Mouse (Mus musculus) gastrocnemius, postnatal 14 days (tissue): ENCODE results near the gene Bicdl1. TPM values are rescaled to one million over a fixed set of nuclear protein-coding genes. Genes with fewer than 3 reads are reported as not detected.

Source experiments
- DNase-seq: peaks from one replicate; pipeline ENCODE4 v3.0.0; 2021; ENCODE audit warnings: mixed read lengths
- intact Hi-C: fragments of 180-260 bp; cut with DNase I; formaldehyde crosslinking; loops from one replicate; pipeline ENCODE4 v1.15.1; 2025; ENCODE audit warnings: low total_unique reads
- total RNA-seq, 2 experiments: library from RNA; stranded (reverse); gene quantifications; 2 replicates each; pipeline ENCODE4 v1.2.3; 2021

Bicdl1 gene
- total RNA-seq, 2 experiments from 2014 or later = 2.6 to 3.9 TPM

DNA sequence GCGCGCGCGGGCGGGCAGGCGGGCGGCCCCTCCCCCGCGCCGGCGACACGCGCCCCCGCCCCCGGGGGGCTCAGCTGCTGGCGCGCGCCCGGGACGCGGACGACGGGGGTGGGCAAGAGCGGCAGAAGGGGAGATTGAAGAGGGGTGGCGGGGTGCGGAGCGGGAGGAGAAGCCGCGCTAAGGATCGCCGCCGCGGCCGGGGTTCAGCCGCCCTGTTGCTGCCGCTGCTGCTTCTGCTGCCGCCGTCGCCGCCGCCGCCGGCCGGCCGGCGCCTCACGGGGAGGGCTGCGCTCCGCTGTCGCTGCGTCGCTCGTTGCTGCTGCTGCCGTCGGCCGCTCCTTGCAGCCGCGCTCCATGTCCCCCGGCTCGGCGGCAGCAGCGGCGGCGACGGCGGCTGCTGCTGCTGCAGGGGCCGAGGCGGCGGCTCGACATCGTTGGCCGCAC is 333 bp upstream of the Bicdl1 start:
- peak; percentile 5 for DNase-seq
- intact Hi-C loops = loop anchor here (10.0 kb wide), 1 partner anchor 77 kb away; no protein-coding TSS in a partner anchor

DNA sequence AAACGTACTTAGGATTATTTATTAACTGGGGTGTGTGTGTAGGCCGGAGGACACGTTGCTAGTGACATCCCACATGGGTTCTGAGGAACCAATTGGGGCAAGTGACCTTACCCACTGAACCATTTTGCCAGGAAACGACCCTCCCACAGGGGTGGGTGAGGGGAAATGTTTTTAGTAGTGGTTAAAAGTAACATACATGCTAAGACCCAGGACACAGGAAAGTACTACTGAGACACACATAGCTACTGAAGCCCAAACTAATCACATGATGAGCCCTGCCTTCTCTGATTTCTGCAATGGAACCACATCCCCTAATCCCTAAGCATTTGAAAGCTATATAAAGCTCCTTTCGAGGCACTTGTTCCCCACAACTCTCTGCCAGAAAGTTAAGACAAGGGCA is 1.1 kb downstream of the Bicdl1 start:
- intact Hi-C loops = loop anchor here (10.0 kb wide), 1 partner anchor 76 kb away; no protein-coding TSS in a partner anchor
- no peak for DNase-seq

DNA sequence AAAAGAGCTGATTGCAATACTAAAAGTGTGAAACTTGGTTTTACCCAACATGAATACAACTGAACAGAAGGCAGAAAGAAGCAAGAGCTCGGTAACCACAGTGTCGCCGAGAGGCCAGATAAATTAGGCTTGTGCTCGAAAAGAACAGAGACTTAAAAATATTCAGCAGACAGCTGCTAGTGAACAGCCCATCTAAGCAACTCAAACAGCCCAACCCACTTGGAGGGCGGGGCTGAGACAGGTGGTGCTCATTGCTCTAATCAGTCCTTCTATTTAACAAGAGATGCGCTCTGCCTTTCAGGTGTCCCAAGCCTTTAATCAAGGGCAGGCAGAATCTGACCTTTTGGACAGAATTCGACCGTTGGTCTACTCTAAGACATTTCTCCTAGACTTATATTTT is 4.8 kb downstream of the Bicdl1 start:
- intact Hi-C loops = no loop called here

DNA sequence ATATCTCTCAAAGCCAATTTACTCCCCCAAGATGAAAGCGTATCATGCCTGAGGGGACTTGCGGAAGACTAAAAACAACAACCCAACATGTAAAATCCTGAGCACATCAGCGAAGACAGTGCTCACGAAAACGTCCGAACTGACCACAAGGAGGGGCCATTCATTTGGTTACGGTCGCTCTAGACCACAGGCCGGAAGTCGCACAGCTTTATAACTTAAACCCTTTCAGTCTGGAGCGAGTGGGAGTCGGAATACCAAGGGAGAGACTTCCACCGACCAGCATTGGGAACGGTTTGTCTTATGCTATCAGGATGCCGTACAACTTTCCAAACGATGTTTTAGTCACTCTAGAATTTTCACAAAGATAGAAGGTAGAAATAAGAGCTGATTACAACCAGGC is 5.4 kb downstream of the Bicdl1 start:
- intact Hi-C loops = no loop called here
- no peak for DNase-seq

More for the DNA sequence above, 4.8 kb downstream of the Bicdl1 start:
- no peak for DNase-seq

DNA sequence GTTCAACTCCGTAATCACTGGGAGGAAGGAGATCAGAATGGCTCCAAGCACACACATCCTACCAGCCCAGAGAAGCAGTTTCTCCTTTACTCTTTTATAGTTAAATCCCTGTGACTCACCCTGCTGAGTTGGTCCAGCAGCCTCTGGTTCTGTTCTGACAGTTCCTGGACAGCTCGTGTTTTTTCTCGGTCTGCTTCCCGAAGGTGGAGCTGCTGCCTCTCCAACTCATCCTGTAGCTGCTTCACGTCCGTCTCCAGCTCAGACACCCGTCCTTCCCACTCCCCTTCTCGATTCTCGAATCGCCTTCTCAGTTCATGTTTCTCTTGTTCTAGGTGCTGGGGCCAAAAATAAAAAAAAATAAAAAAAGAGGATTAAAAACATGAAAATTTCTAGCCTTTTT is 7.0 kb downstream of the Bicdl1 start:
- intact Hi-C loops = no loop called here

DNA sequence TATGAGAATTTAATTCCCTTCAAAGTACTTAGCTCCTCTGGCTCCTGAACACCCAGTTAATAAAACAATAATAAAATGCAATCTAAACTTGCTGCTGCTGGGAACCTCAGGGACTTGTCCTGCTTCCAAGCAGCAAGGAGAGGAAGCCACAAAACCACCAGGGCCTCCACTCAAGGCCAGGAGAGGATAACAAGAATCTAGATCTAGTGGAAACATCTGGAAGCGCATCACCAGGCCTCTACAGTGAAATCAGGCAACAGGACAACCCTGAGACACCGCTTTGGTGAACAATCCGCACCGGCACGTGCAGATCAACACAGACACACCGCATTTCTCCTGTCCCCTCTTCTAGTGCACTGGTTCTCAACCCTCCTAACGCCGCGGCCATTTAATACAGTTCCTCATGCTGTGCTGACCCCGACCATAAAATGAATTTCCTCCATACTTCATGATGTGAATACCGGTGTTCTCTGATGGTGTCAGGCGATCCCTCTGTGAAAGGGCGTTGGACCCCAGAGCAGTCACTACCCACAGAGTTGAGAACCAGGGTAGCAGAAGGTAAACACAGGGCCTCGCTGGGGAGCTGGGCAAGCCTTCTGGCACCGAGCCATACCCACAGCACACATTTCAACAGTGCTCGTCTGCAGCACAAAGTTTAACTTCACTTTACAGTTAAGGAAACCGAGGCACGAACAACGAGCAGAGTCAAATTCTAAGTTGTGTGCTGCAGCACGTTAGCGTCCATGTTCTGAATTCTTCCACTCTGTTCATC is 9.0 kb downstream of the Bicdl1 start:
- DNase-seq = no peak
- intact Hi-C loops = no loop called here

More for the DNA sequence above, 7.0 kb downstream of the Bicdl1 start:
- no peak for DNase-seq

DNA sequence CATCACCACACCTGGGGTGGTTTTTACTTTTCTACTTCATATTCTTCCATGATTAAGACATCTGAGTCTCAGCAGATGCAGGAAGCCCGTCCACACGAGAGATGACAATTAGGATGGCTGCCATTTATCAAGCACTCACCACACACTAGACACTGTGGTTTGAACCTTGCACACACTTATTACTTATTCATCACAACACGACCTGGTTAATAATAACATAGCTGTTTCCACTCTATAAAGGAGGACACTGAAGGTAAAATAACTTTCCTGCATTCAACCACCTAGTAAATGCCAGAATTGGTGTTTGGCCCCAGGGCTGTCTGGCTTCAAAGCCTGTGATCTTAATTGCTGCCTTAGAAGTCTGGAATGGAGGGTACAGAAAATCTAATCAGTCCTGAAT is 10.7 kb downstream of the Bicdl1 start:
- intact Hi-C loops = no loop called here
- DNase-seq = no peak

DNA sequence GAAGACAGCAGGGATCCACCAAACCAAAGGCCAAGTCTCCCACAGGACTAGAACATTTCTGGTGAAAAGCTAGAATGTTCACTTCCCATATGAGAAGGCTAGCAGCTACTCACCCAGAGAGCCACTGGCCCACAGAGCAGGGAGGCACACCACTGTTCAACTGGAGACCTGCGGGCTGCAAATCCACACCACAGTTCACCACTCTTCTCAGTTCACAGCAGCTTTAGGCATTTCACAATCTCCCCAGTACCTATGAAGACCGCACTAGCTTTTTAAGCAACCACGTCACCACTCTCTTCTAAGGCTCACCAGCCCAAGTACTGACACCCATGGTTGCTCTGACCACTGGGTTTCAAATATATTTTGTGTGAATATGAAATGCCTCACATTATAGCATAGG is 13.7 kb downstream of the Bicdl1 start:
- no peak for DNase-seq
- intact Hi-C loops = no loop called here

DNA sequence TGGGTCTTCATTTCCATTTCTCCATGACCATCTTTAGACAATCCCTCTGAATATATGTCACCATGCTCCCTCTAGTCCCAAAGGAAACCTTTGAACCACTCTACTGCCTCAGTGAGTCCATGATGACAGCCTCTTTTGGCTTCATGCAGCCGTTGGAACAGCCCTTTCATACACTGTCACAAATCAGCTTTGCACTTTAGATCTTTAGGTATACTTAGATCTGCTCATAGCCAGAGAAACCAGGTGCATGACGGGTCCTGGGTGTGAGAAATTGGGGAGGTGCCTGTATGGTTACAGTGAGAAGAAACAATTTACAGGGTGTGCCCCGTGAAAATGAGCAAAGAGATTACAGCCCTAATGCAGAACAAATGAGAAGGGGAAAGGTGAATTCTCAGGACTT is 14.3 kb downstream of the Bicdl1 start:
- DNase-seq = no peak
- intact Hi-C loops = no loop called here

DNA sequence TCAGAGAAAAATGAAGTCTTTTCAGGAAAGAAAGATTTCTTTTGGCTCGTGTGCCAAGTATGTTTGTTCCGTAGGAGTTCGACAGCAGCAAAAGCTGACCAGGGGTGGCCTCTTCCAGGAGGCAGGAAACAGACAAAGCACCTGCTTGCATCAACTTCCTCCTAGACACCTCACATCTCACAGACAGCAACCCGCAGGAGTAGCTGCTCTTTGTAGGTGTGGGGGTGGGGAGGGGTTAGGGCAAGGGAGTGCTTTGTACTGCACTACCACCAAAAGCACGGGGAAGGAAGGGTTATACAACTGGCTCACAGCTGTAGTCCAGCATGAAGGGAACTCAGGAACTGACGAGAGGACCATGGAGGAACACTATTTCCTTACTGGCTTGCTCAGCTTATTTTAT is 15.0 kb downstream of the Bicdl1 start:
- intact Hi-C loops = no loop called here

DNA sequence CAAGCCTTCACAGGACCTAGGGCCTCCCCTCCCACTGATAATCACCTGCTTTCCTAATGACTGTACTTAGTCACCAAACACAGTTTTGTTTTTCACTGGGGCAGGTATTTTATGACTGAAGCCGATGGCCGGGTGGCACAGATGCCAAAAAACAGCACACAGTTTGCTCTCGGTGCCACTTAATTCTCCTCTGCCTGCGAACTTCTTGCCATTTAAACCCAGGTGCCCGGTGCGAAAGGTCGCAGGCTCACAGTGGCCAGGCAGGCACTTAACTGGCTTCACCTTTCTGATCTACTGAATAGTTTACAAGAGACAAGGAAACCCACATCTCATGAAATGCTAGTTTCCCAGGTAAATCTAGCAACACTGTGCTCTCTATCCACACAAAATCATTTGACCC is 16.7 kb downstream of the Bicdl1 start:
- intact Hi-C loops = no loop called here
- no peak for DNase-seq

More for the DNA sequence above, 15.0 kb downstream of the Bicdl1 start:
- DNase-seq = no peak

DNA sequence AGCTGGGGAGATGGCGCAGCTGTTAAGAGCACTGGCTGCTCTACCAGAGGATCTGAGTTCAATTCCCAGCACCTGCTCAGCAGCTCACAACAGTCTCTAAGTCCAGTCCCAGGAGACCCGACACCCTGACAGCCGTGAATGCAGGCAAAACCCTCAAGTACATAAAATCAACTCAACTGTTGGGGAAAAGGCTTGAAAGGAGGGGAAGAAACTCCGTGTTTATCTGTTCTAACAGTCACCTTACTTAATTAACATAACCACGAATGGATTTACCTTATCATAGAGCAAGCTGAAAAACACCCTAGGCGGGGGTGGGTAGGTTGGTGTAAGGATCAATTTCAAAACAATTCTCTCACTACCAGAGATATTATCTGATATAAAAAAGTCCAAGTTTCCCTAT is 18.9 kb downstream of the Bicdl1 start:
- intact Hi-C loops = no loop called here
- no peak for DNase-seq

DNA sequence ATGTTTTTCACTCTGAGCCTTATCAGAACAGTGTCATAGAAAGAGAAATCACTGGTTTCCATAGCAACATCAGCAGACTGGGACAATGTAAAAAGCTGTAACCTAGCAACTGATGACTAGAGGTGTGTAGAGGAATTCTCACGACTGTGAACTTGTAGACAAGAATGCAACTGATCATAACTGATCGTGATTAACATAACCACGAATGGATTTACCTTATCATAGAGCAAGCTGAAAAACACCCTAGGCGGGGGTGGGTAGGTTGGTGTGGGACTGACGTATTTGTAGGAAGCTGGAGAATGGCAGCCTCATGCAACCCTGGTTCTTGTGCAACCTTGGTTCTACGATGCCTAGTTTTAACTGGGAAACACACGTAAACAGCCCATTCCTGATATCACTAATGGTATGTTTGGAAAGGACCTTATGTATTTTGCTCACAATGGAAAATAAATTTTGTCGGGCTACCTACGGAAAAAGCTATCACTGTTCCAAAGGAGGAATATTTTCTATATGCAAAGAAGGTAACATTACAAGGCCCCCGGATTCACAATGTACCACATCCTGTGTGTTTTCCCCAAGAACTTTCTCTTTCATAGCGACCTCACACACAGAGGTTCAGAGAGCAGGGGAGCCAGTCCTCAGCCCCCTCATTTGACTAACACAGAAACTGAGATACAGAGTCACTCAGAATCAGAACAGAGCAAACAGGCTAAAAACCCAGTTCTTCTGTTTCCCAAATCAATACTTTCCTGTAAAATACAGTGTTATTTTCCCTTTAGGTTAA is 19.6 kb downstream of the Bicdl1 start:
- intact Hi-C loops = no loop called here
- DNase-seq = no peak

DNA sequence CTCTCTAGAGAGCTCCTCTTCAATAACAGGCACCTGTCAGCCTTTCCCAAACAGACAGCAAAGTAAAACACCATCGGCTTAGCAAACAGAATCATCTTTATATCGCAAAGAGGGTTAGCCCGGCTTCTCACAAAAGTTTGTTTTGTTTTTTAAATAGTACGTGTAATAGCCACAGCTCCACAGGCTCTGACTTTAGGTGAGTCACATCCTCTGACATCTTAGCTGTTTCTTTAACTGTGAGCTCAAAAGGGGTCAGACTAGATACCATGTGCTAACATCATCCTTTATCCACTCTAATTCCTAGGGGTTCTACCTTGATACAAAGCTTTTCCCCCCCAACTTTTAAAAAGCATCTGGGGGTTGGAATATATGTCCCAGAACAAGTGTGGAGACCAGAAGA is 21.2 kb downstream of the Bicdl1 start:
- no peak for DNase-seq
- intact Hi-C loops = no loop called here

DNA sequence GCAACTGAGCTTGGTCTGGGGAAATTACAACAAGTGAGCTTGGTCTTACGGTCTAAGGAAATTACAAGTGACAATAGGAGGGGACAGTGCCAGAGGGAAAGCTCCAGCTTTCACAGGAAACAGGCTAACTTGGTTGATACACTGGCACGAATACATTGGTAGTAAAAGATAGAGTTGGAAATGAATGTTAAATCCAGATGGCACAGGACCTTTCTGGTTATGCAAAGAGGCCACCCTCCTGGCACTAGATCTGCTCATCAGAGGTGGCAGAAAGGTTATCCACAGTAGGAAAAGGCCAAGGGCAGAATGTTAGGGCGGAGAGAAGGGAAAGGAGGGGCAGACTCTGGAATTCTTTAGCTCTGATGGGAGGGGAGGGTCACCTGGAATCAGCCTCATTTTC is 22.5 kb downstream of the Bicdl1 start:
- intact Hi-C loops = no loop called here

DNA sequence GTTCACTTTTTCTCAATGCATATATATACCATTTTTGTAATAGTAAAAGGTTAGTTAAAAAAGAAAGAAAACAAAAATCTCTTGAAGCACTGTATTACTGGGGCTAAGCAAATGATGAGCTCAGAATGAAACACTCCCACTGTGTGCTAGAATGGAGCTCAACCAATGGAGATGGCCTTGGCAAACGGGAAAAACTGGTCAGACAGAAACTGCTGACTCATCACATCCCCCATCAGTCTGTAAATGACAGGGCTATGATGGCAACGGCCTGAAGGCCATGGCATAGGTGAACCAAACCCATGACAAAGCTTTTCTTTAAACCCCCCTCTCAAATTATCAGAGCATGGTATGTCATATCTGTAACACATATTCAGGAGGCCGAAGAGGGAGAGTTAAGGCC is 29.4 kb downstream of the Bicdl1 start:
- intact Hi-C loops = no loop called here
- no peak for DNase-seq

More for the DNA sequence above, 22.5 kb downstream of the Bicdl1 start:
- DNase-seq = no peak

DNA sequence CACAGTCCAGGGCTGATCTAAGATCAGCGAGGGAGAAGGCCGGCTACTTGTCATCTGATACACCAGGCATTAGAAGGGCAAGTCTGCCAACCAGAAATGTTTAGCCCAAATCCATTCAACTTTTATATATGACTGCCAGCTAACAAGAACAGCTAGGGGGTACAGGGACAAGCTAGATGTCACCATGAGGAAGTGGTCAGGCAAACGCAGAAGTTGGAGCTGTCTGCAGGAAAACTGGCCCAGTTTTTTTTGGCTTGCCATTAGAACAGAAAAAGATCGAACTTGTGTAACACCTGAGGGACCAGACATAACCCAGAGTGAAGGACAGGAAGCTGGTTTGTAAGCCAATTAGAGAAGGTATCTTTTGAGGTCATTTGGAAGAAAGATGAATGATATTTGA is 30.2 kb downstream of the Bicdl1 start:
- intact Hi-C loops = no loop called here
- DNase-seq = no peak

DNA sequence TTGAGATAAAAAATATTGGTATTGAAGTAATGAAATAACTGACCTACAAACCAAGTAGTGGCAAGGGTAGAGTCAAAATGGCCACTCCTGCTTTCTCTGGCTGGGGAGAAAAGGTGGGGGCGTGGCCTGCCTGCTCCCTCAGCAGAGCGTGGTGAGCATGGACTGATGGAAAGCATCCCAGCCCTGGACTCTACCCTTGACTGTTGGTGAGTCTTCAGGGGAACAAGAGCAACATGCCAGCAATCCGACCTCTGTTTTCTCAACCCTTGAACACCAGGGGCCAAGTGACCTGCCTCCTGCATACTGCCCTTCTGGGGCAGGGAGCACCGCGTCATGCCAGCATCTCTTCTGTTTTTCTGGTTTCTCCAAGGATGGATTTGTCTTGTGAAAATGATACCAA is 34.6 kb downstream of the Bicdl1 start:
- intact Hi-C loops = no loop called here
- DNase-seq = no peak

DNA sequence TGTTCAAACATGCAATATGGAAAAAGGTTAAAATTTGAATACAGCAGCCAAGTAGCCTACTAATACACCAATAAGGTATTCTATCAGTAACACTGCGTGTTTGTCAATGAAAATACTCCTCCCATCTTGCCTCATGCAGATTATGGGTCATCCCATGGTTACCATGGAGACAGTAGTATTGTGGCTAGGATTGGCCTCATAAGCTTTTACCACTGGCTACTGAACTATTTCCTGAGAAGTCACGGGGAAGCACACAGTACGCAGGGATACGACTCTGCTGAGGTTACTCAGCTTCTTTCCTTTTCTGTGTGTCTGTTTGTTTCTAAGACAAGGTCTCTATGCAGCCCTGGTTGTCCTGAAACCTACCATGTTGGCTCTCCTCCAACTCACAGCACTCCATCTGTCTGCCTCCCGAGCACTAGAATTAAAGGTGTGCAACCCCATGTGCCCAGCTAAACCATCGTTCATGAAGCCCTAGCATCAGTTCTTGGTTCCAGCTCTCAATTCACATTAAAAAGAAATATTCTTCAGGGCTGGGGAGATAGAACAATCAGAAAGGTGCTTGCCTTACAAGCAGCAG is 36.1 kb downstream of the Bicdl1 start:
- DNase-seq = no peak
- intact Hi-C loops = no loop called here

DNA sequence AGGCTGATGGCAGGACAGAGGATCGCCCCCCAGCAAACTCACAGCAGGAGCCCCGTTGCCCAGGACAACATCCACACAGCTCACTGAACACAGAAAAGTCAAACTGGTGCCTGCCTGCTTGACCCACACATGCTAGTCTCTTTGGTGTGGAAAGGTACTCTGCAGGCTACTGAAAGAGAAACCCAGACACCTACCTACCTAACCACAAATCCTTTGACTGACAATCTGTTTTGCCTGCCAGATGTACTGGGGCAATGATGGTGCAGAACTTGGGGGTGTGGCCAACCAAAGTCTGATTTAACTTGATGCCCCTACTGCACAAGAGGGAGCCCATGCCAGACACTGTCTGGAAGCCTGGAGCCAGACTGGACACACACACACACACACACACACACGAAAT is 38.1 kb downstream of the Bicdl1 start:
- DNase-seq = no peak
- intact Hi-C loops = no loop called here

DNA sequence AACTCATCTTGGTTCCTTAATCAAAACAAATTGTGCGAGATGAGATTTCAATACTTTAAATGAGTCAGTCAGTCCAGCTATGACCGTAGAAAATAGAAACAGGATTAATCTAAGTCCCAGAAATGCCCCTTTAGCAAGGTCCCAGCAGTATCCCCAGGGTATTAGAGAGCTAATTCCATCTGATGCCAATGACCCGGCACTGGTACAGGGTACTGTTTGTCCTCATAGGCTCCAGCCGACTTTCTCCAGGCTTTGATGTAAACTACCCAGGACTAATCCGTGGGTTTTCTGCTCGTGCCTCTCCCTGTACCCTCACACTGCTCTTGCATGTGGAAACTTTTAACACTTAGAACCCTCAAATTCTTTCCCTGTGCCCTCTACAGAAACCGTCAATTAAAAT is 44.7 kb downstream of the Bicdl1 start:
- DNase-seq = no peak
- intact Hi-C loops = no loop called here
